Mouse (Mus musculus): ENCODE measurements around the gene Gm20481.
A peak's percentile ranks its signal among the peaks of the same experiment; 100 is the strongest.
"Not testable (repeated sequence)": the region's sequence is repeated elsewhere in the genome, so short reads cannot be mapped to it uniquely, and the experiment has no call there.

Gm20481 gene

GRCm38 (mm10) chr17:34975581-34976492, 6.1 kb downstream of the Gm20481 start:
- DNase-seq (ENCODE audit: low spot score in 2 of 2), result no peak

GRCm38 (mm10) chr17:34977000-34977399, 7.3 kb downstream of the Gm20481 start:
- DNase-seq (ENCODE audit: low spot score in 2 of 2), result no peak

DNA sequence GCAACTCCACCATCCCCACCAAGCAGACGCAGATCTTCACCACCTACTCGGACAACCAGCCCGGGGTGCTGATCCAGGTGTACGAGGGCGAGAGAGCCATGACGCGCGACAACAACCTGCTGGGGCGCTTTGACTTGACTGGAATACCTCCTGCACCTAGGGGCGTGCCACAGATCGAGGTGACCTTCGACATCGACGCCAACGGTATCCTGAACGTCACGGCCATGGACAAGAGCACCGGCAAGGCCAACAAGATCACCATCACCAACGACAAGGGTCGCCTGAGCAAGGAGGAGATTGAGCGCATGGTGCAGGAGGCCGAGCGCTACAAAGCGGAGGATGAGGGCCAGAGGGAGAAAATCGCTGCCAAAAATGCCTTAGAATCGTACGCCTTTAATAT, 8.5 kb downstream of the Gm20481 start:
- DNase-seq (ENCODE audit: low spot score in 2 of 2), result no peak

DNA sequence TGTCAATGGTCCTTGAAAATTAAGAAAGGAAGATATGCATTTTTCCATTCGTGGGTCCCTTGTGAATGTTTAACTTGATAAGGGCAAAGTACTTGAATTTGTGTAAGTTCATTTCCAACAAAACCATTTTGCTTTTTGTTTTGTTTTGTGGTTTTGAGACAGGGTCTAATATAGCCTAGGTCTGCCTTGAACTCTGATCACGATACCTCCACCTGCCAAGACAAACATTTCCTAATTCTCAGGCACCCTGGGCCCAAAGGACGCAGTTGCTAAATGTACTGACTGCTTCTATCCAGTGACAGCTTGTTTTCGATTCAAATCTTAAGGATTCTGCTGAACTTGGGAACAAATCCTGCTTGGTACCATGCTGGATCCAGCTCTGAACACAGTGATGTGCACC, 9.9 kb downstream of the Gm20481 start:
- no peak for DNase-seq (ENCODE audit: low spot score in 2 of 2)

DNA sequence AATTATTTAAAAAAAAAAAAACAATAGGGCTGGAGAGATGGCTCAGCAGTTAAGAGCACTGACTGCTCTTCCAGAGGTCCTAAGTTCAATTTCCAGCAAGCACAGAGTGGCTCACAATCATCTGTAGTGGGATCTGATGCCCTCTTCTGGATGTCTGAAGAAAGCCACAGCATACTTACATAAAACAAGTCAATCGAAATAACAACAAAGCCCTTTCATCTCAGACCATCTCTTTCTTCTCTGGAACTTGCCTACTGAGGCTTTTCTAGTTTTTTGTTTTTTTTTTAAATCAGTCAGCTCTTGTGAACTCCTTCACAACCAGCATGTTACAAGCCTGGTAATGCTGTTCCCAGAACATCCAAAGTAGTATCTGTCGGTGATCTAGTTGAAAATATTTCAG, 10.9 kb downstream of the Gm20481 start:
- DNase-seq (ENCODE audit: low spot score in 2 of 2), result peak in 1 of 2 experiments; percentile 33

GRCm38 (mm10) chr17:34981690-34982180, 12.0 kb downstream of the Gm20481 start, which contains the start of gene Lsm2:
Gene Lsm2, plus strand, starts transcription at chr17:34981862.
- peak; percentile 88 to 94 for DNase-seq (ENCODE audit: low spot score in 2 of 2)

GRCm38 (mm10) chr17:34982328-34982727, 12.6 kb downstream of the Gm20481 start:
- no peak for DNase-seq (ENCODE audit: low spot score in 2 of 2)

- peak in 1 of 2 experiments; percentile 24 for DNase-seq (ENCODE audit: low spot score in 2 of 2)
These were observed 14.5 kb downstream of the Gm20481 start for GRCm38 (mm10) chr17:34984218-34984617.

- DNase-seq (ENCODE audit: low spot score in 2 of 2), result no peak
These were observed 25.0 kb downstream of the Gm20481 start for GRCm38 (mm10) chr17:34994751-34995150.

- not testable (repeated sequence) for DNase-seq (ENCODE audit: low spot score in 2 of 2)
These were observed 25.5 kb downstream of the Gm20481 start for GRCm38 (mm10) chr17:34995192-34995591.

GRCm38 (mm10) chr17:34995927-34996326, 26.2 kb downstream of the Gm20481 start:
- DNase-seq (ENCODE audit: low spot score in 2 of 2), result not testable (repeated sequence)

DNA sequence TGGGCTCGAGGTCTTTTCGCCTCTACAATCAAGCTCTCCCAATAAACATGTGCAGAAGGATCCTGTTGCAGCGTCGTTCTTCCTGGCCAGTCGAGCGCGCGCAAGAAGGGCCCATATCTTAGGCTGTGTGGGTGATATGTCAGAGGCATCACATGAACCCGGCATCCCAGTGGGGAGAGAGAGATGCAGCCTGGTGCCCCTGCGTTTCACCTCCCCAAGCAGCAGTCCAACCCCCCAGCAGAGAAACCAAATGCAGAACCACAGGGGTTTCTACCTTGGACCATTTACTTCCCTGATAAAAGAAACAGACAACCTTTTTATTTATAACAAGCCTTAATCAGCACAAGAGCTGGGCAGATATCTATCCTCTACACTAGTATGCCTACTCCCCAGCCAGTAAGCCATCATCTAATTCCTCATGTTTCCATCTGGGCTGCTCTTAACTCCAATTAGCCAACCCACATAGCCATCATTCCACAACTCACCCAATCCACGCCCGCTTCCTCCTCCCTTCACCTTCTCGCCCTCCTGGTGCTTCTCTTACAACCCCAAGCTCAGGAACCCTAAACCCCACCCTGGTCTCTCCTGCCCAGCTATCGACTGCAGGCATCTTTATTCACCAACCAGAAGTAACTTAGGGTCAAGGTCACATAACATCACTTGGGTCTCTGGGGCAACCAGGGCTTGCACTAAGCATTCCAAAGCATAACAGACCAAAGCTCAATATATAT, 26.9 kb downstream of the Gm20481 start:
- no peak for DNase-seq (ENCODE audit: low spot score in 2 of 2)

- DNase-seq (ENCODE audit: low spot score in 2 of 2), result no peak
These were observed 27.4 kb downstream of the Gm20481 start for GRCm38 (mm10) chr17:34997142-34997483.

DNA sequence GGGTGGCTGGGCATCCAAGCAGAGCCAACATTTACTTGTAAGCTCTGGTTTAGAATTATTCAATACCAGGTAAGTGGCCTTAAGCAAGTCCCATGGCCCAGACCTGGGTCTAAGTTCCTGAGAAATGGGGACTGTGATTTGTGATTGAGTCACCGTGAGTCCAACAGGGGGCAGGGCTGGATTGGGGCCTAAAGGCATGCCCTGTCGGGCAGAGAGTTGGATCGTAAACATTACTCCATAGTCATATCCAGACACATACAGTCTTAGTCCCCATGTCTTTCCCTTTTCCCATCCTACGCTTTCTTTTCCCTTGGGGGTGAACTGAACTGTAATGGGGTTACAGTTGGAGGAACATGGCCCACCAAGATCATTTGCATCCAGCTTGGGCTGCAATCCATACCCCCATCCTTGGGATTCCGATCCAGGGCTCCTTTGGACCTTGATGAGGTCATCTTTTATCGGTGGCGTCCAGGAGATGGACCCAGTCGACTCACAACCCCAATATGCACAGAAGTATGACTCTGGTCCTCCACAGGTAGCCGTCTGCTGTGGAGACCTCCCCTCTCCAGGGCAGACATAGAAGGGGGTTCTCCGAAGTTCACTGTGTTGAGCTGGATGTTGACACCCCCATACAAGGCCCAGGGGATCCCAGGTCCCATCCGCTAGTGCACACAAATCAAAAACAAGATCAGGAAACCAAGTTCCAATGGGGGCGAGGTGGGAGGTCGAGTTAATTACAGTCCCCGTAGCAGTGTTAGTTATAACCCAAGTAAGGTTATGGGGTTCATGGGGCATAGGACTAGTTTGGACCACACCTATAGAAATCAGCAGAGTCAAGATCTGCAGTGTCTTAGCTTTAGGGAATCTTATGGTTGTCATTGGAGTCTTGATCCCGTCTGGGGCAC, 29.1 kb downstream of the Gm20481 start:
- DNase-seq (ENCODE audit: low spot score in 2 of 2), result no peak

GRCm38 (mm10) chr17:34999871-35000716, 30.4 kb downstream of the Gm20481 start:
- peak; percentile 63 to 76 for DNase-seq (ENCODE audit: low spot score in 2 of 2)

GRCm38 (mm10) chr17:35000717-35001451, 31.2 kb downstream of the Gm20481 start, which contains the start of gene Vars:
Gene Vars, plus strand, starts transcription at chr17:35000987.
- DNase-seq (ENCODE audit: low spot score in 2 of 2), result peak; percentile 85 to 94

DNA sequence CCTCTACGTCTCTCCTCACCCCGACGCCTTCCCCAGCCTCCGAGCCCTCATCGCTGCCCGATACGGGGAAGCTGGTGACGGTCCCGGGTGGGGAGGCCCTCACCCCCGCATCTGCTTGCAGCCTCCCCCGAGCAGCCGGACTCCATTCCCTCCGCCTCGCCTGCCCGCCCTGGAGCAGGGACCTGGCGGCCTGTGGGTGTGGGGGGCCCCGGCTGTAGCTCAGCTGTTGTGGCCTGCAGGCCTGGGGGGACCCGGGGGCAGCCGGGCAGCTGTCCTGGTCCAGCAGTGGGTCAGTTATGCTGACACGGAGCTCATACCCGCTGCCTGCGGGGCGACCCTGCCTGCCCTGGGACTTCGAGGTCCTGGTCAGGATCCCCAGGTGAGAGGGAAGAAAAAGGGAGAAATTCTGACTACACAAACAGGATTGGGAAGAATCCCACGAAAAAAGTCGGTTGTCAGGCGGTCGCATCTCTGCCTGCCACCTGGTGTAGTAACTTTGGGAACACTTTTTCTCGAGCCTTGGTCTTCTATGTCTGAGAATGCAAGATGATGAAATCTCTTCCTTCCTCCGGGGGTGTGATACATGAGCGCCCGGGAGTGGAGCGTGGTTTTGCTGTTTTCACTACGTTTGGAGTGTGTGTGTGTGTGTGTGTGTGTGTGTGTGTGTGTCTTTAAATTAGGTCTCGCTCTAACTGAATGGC, 31.9 kb downstream of the Gm20481 start:
- DNase-seq (ENCODE audit: low spot score in 2 of 2), result peak; percentile 54 to 82

DNA sequence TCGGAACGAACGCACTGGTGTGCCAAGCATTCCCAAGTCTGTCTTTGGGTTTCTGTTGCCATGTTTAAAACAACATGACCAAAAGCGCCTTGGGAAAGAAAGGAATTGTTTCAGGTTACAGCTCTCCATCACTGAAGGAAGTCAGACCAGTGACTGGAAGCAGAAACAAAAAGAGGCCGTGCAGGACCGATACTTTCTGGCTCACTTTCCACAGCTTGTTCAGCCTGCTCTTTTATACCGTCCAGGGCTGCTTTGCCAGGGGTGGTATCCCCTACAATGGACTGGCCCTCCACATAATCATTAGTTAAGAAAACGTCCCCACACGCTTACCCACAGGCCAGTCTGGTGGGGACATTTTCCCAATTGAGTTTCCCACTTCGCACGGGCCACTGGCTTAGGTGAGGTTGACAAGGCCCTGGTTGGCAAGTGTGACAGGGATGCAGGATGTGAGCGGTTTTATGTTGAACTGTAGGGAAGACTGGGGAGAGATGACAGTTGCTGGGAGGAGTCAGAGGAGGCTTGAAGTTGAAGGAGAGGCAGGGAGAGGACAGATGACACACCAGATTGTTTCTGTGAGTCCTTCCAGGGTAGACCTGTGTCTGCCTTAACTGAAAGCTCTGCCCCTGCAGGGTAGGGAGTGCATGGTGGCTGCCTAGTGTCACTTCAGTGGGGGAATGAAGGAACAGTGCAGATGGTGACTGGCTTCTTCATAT, 32.6 kb downstream of the Gm20481 start:
- DNase-seq (ENCODE audit: low spot score in 2 of 2), result peak in 1 of 2 experiments; percentile 71

Data from spleen, postnatal 4 days (tissue).